Mouse (Mus musculus): ENCODE measurements at regions not wholly inside any gene's neighbourhood (a gene's known extent, or its start where the extent isn't known, plus 50 kb on each side); places are given as distances from the start of the nearest gene placed in this dataset.

DNA sequence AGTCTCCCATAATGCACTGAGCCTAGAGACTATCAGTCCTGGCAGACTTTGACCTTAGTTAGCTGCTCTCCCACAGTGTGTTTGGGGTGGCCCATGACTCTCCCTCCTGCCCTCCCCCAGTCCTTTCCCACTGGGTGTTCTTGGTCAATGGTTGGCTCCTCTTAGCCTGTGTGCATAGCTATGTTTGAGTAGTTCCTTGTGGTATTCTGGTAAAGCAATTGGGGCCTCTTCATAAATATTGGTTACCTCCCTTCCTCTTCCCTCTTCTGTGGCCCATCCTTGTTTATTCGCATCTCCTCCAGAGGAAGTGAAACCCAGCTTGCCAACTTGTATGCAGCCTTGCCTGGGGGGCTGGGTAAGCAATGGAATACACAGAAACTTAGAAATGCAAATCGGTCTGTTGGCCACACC lies 74.0 kb downstream of the Zfp706 start:
- TF ChIP-seq POLR2A (IDR thresholded peaks at IDR 0.05; ENCODE audit: borderline replicate concordance, control insufficient read depth, low read depth, low read length) = no peak
- no peak for TF ChIP-seq CTCF (IDR thresholded peaks at IDR 0.05; ENCODE audit: control insufficient read depth, insufficient read depth, low read length)

Measured in bone marrow, adult 2 months (tissue).